Mouse (Mus musculus): ENCODE measurements around the gene Myo15b. TPM values are rescaled to one million over a fixed set of nuclear protein-coding genes. Genes with fewer than 3 reads are reported as not detected.

Gene Myo15b
- polyA plus RNA-seq, 1 experiment from 2014 or later, result 1.7 TPM

- 75% methylated on average over 11 of the region's 11 CpGs for WGBS
- no peak within 1 kb of the TSS for H3K4me3 ChIP-seq (ENCODE audit: low read length)
- peak within 1 kb of the TSS; percentile 75 for H3K27ac ChIP-seq (ENCODE audit: low read length)
- no peak within 1 kb of the TSS for H3K4me2 ChIP-seq (ENCODE audit: low read depth, low read length)
- 0 out of 2 replicates have a peak, but pooled peaks have one; percentile 9 for ATAC-seq (replicated peaks; ENCODE audit: extremely low read depth, insufficient read depth, low FRiP score)
- H3K9me3 ChIP-seq (replicated peaks; ENCODE audit: control insufficient read depth, low read length), result no peaks in the 10 kb centered on the region
- peak within 1 kb of the TSS; percentile 21; the same call in 1 of the 2 replicates for H3K9ac ChIP-seq (ENCODE audit: low read length)
- H3K4me1 ChIP-seq (ENCODE audit: control insufficient read depth, insufficient read depth, low read length), result peaks cover 12% of the 10 kb centered on the region
- H3K36me3 ChIP-seq (ENCODE audit: control insufficient read depth, insufficient read depth), result peaks cover 21% of the 10 kb centered on the region
- no peaks in the 10 kb centered on the region for H3K27me3 ChIP-seq (ENCODE audit: control insufficient read depth, insufficient read depth, low read length)
Observed at GRCm38 (mm10) chr11:115911632-115912376, 53.6 kb downstream of the Myo15b start, which contains the start of gene Smim6. Smim6 (plus strand) TSS chr11:115912017.

- no peak overlapping the region for H3K4me2 ChIP-seq (ENCODE audit: low read depth, low read length)
- no peak overlapping the region for H3K9ac ChIP-seq (ENCODE audit: low read length)
- peaks cover 7% of the 10 kb centered on the region; the same call in 1 of the 2 replicates for H3K36me3 ChIP-seq (ENCODE audit: control insufficient read depth, insufficient read depth)
- ATAC-seq (replicated peaks; ENCODE audit: extremely low read depth, insufficient read depth, low FRiP score), result no peak
- H3K4me1 ChIP-seq (ENCODE audit: control insufficient read depth, insufficient read depth, low read length), result peaks cover 5% of the 10 kb centered on the region
- H3K27ac ChIP-seq (ENCODE audit: low read length), result no peak overlapping the region
- no peaks in the 10 kb centered on the region for H3K27me3 ChIP-seq (ENCODE audit: control insufficient read depth, insufficient read depth, low read length)
- no peak overlapping the region for H3K4me3 ChIP-seq (ENCODE audit: low read length)
- WGBS, result 86% methylated on average over 4 of the region's 4 CpGs
- no peaks in the 10 kb centered on the region for H3K9me3 ChIP-seq (replicated peaks; ENCODE audit: control insufficient read depth, low read length)
Observed at GRCm38 (mm10) chr11:115916579-115916978, 58.4 kb downstream of the Myo15b start.

GRCm38 (mm10) chr11:115918637-115919036 lies 60.4 kb downstream of the Myo15b start:
- no peak overlapping the region for H3K4me3 ChIP-seq (ENCODE audit: low read length)
- H3K27me3 ChIP-seq (ENCODE audit: control insufficient read depth, insufficient read depth, low read length), result no peaks in the 10 kb centered on the region
- WGBS, result 89% methylated on average over 5 of the region's 5 CpGs
- H3K9me3 ChIP-seq (replicated peaks; ENCODE audit: control insufficient read depth, low read length), result no peaks in the 10 kb centered on the region
- peaks cover 11% of the 10 kb centered on the region; the same call in 1 of the 2 replicates for H3K36me3 ChIP-seq (ENCODE audit: control insufficient read depth, insufficient read depth)
- H3K9ac ChIP-seq (ENCODE audit: low read length), result no peak overlapping the region
- no peak overlapping the region for H3K27ac ChIP-seq (ENCODE audit: low read length)
- ATAC-seq (replicated peaks; ENCODE audit: extremely low read depth, insufficient read depth, low FRiP score), result no peak
- no peak overlapping the region for H3K4me2 ChIP-seq (ENCODE audit: low read depth, low read length)
- H3K4me1 ChIP-seq (ENCODE audit: control insufficient read depth, insufficient read depth, low read length), result no peaks in the 10 kb centered on the region

- H3K4me1 ChIP-seq (ENCODE audit: control insufficient read depth, insufficient read depth, low read length), result no peaks in the 10 kb centered on the region
- no peak overlapping the region for H3K4me2 ChIP-seq (ENCODE audit: low read depth, low read length)
- H3K9me3 ChIP-seq (replicated peaks; ENCODE audit: control insufficient read depth, low read length), result no peaks in the 10 kb centered on the region
- H3K36me3 ChIP-seq (ENCODE audit: control insufficient read depth, insufficient read depth), result peaks cover 11% of the 10 kb centered on the region; the same call in 1 of the 2 replicates
- no peak overlapping the region for H3K4me3 ChIP-seq (ENCODE audit: low read length)
- H3K27me3 ChIP-seq (ENCODE audit: control insufficient read depth, insufficient read depth, low read length), result no peaks in the 10 kb centered on the region
- no peak overlapping the region for H3K27ac ChIP-seq (ENCODE audit: low read length)
- WGBS, result 84% methylated on average over 5 of the region's 5 CpGs
- no peak for ATAC-seq (replicated peaks; ENCODE audit: extremely low read depth, insufficient read depth, low FRiP score)
- H3K9ac ChIP-seq (ENCODE audit: low read length), result no peak overlapping the region
Observed at GRCm38 (mm10) chr11:115919073-115919472, 60.9 kb downstream of the Myo15b start.

GRCm38 (mm10) chr11:115920110-115920818 lies 62.1 kb downstream of the Myo15b start:
- no peaks in the 10 kb centered on the region for H3K27me3 ChIP-seq (ENCODE audit: control insufficient read depth, insufficient read depth, low read length)
- 48% methylated on average over 6 of the region's 6 CpGs for WGBS
- no peak overlapping the region for H3K27ac ChIP-seq (ENCODE audit: low read length)
- no peak for ATAC-seq (replicated peaks; ENCODE audit: extremely low read depth, insufficient read depth, low FRiP score)
- H3K4me2 ChIP-seq (ENCODE audit: low read depth, low read length), result no peak overlapping the region
- H3K36me3 ChIP-seq (ENCODE audit: control insufficient read depth, insufficient read depth), result peaks cover 11% of the 10 kb centered on the region; the same call in 1 of the 2 replicates
- no peaks in the 10 kb centered on the region for H3K4me1 ChIP-seq (ENCODE audit: control insufficient read depth, insufficient read depth, low read length)
- H3K9me3 ChIP-seq (replicated peaks; ENCODE audit: control insufficient read depth, low read length), result no peaks in the 10 kb centered on the region
- H3K9ac ChIP-seq (ENCODE audit: low read length), result no peak overlapping the region
- no peak overlapping the region for H3K4me3 ChIP-seq (ENCODE audit: low read length)

GRCm38 (mm10) chr11:115921986-115922385 lies 63.8 kb downstream of the Myo15b start:
- Histone ChIP-seq H3K4me3 (ENCODE audit: low read length) (no peak overlapping the region), H3K27ac (ENCODE audit: low read length) (no peak overlapping the region), H3K4me2 (ENCODE audit: low read depth, low read length) (no peak overlapping the region), H3K9ac (ENCODE audit: low read length) (no peak overlapping the region), H3K36me3 (ENCODE audit: control insufficient read depth, insufficient read depth) (peaks cover 4% of the 10 kb centered on the region; the same call in 1 of the 2 replicates), H3K4me1 (ENCODE audit: control insufficient read depth, insufficient read depth, low read length) (no peaks in the 10 kb centered on the region), H3K9me3 (replicated peaks; ENCODE audit: control insufficient read depth, low read length) (no peaks in the 10 kb centered on the region), H3K27me3 (ENCODE audit: control insufficient read depth, insufficient read depth, low read length) (no peaks in the 10 kb centered on the region)
- no peak for ATAC-seq (replicated peaks; ENCODE audit: extremely low read depth, insufficient read depth, low FRiP score)
- WGBS, result 100% methylated on average over 1 of the region's 1 CpGs

GRCm38 (mm10) chr11:115929031-115929430 lies 70.8 kb downstream of the Myo15b start:
- H3K27ac ChIP-seq (ENCODE audit: low read length), result no peak overlapping the region
- peaks cover 5% of the 10 kb centered on the region; the same call in 1 of the 2 replicates for H3K36me3 ChIP-seq (ENCODE audit: control insufficient read depth, insufficient read depth)
- H3K9ac ChIP-seq (ENCODE audit: low read length), result no peak overlapping the region
- H3K9me3 ChIP-seq (replicated peaks; ENCODE audit: control insufficient read depth, low read length), result no peaks in the 10 kb centered on the region
- H3K27me3 ChIP-seq (ENCODE audit: control insufficient read depth, insufficient read depth, low read length), result no peaks in the 10 kb centered on the region
- ATAC-seq (replicated peaks; ENCODE audit: extremely low read depth, insufficient read depth, low FRiP score), result no peak
- WGBS, result 86% methylated on average over 8 of the region's 8 CpGs
- H3K4me1 ChIP-seq (ENCODE audit: control insufficient read depth, insufficient read depth, low read length), result peaks cover 12% of the 10 kb centered on the region
- H3K4me2 ChIP-seq (ENCODE audit: low read depth, low read length), result no peak overlapping the region
- H3K4me3 ChIP-seq (ENCODE audit: low read length), result no peak overlapping the region

- H3K36me3 ChIP-seq (ENCODE audit: control insufficient read depth, insufficient read depth), result peaks cover 5% of the 10 kb centered on the region; the same call in 1 of the 2 replicates
- H3K9me3 ChIP-seq (replicated peaks; ENCODE audit: control insufficient read depth, low read length), result no peaks in the 10 kb centered on the region
- peaks cover 20% of the 10 kb centered on the region for H3K4me1 ChIP-seq (ENCODE audit: control insufficient read depth, insufficient read depth, low read length)
- no peak overlapping the region for H3K4me3 ChIP-seq (ENCODE audit: low read length)
- no peak for ATAC-seq (replicated peaks; ENCODE audit: extremely low read depth, insufficient read depth, low FRiP score)
- no peak overlapping the region for H3K9ac ChIP-seq (ENCODE audit: low read length)
- WGBS, result 67% methylated on average over 3 of the region's 3 CpGs
- no peak overlapping the region for H3K27ac ChIP-seq (ENCODE audit: low read length)
- no peaks in the 10 kb centered on the region for H3K27me3 ChIP-seq (ENCODE audit: control insufficient read depth, insufficient read depth, low read length)
- no peak overlapping the region for H3K4me2 ChIP-seq (ENCODE audit: low read depth, low read length)
Observed at GRCm38 (mm10) chr11:115929818-115930217, 71.6 kb downstream of the Myo15b start.

GRCm38 (mm10) chr11:115931235-115931634 lies 73.0 kb downstream of the Myo15b start:
- H3K27me3 ChIP-seq (ENCODE audit: control insufficient read depth, insufficient read depth, low read length), result no peaks in the 10 kb centered on the region
- H3K9me3 ChIP-seq (replicated peaks; ENCODE audit: control insufficient read depth, low read length), result no peaks in the 10 kb centered on the region
- WGBS, result 62% methylated on average over 3 of the region's 3 CpGs
- peaks cover 20% of the 10 kb centered on the region for H3K4me1 ChIP-seq (ENCODE audit: control insufficient read depth, insufficient read depth, low read length)
- H3K27ac ChIP-seq (ENCODE audit: low read length), result no peak overlapping the region
- ATAC-seq (replicated peaks; ENCODE audit: extremely low read depth, insufficient read depth, low FRiP score), result no peak
- no peak overlapping the region for H3K9ac ChIP-seq (ENCODE audit: low read length)
- H3K36me3 ChIP-seq (ENCODE audit: control insufficient read depth, insufficient read depth), result peaks cover 10% of the 10 kb centered on the region; the same call in 1 of the 2 replicates
- H3K4me3 ChIP-seq (ENCODE audit: low read length), result no peak overlapping the region
- H3K4me2 ChIP-seq (ENCODE audit: low read depth, low read length), result no peak overlapping the region

All from heart, embryonic 16.5 days (tissue).